Mouse (Mus musculus) CH12.LX (cell line): ENCODE measurements around the gene Mon1a.

ENCODE experiments used
- CHD2 ChIP-seq: IDR thresholded peaks from 2 replicates; pipeline ENCODE4 v1.6.1; 2011; ENCODE audit warnings: low read length, improper control_type of control experiment
- CTCF ChIP-seq, 2 experiments: IDR thresholded peaks in 1 of 2; conservative IDR thresholded peaks in 1 of 2; 2 replicates each; pipeline ENCODE4 v1.5.1; 2011 to 2012; ENCODE audit warnings: low read depth in 2 of 2, low read length in 2 of 2, improper control_type of control experiment in 1 of 2, inconsistent platforms in 1 of 2, mild to moderate bottlenecking in 1 of 2, moderate library complexity in 1 of 2
- E2F4 ChIP-seq: IDR thresholded peaks from 2 replicates; pipeline ENCODE4 v1.6.1; 2011; ENCODE audit warnings: low read depth, low read length, improper control_type of control experiment; ENCODE audit not compliant: insufficient replicate concordance
- ELF1 ChIP-seq: IDR thresholded peaks from 2 replicates; pipeline ENCODE4 v1.6.1; 2014; ENCODE audit warnings: low read depth, mild to moderate bottlenecking, inconsistent platforms, low read length, improper control_type of control experiment
- GABPA ChIP-seq: IDR thresholded peaks from 2 replicates; pipeline ENCODE4 v1.6.1; 2012; ENCODE audit warnings: low read depth, low read length, improper control_type of control experiment, inconsistent platforms; ENCODE audit not compliant: insufficient replicate concordance
- HCFC1 ChIP-seq: IDR thresholded peaks from 2 replicates; pipeline ENCODE4 v1.6.1; 2012; ENCODE audit warnings: low read depth, mild to moderate bottlenecking, inconsistent platforms, low read length, improper control_type of control experiment
- MAX ChIP-seq: IDR thresholded peaks from 2 replicates; pipeline ENCODE4 v1.6.1; 2011; ENCODE audit warnings: low read length, improper control_type of control experiment
- MXI1 ChIP-seq: IDR thresholded peaks from 2 replicates; pipeline ENCODE4 v1.6.1; 2011; ENCODE audit warnings: mild to moderate bottlenecking, low read depth, low read length, improper control_type of control experiment
- MYC ChIP-seq: IDR thresholded peaks from 2 replicates; pipeline ENCODE4 v1.6.1; 2011; ENCODE audit warnings: low read depth, mild to moderate bottlenecking, improper control_type of control experiment, low read length
- POLR2A ChIP-seq: IDR thresholded peaks from 2 replicates; pipeline ENCODE4 v1.6.1; 2011; ENCODE audit warnings: low read depth, mild to moderate bottlenecking, improper control_type of control experiment, low read length
- TCF12 ChIP-seq: IDR thresholded peaks from 2 replicates; pipeline ENCODE4 v1.6.1; 2014; ENCODE audit warnings: low read depth, mild to moderate bottlenecking, inconsistent platforms, low read length, improper control_type of control experiment
- USF1 ChIP-seq: IDR thresholded peaks from 2 replicates; pipeline ENCODE4 v1.6.1; 2014; ENCODE audit warnings: low read depth, mild to moderate bottlenecking, inconsistent platforms, low read length, improper control_type of control experiment
- ZC3H11A ChIP-seq: IDR thresholded peaks from 2 replicates; pipeline ENCODE4 v1.6.1; 2012; ENCODE audit warnings: low read depth, mild to moderate bottlenecking, inconsistent platforms, low read length, improper control_type of control experiment

GRCm38 (mm10) chr9:107914764-107915420, 26.9 kb downstream of the Mon1a start:
- TF ChIP-seq CTCF (conservative IDR thresholded peaks at IDR 0.05 in 1 of 2, IDR thresholded peaks at IDR 0.05 in 1 of 2; ENCODE audit: low read depth in 2 of 2, low read length in 2 of 2) (no peak), MYC (no peak), TCF12 (no peak), HCFC1 (no peak), E2F4 (no peak), POLR2A (no peak), GABPA (no peak), ZC3H11A (no peak), MXI1 (no peak), MAX (no peak), CHD2 (no peak), ELF1 (no peak), USF1 (no peak)
